ENCODE assay signal across 21 mouse cellular contexts in genomic region chr2:113498717-113499116, GRCm38 (mm10).
DNase-seq lines count a peak whose midpoint lies in the region; ATAC-seq and TF ChIP-seq lines count a peak whose summit lies in the region.
"Had no signal": no experiment of that assay in that cellular context is flagged by ENCODE, and none has a peak within 500 bp of the region (broad histone marks: within the 10 kb centered on the region; RNA-seq: fewer than 3 reads in every experiment).

No protein-coding gene starts in this region.

- H3K4me2 ChIP-seq in liver, postnatal 0 days (ENCODE audit: low read depth, low read length): no peak overlapping the region
- H3K4me2 ChIP-seq in liver, embryonic 11.5 days: no peak overlapping the region
- peak overlapping the region; percentile 38 for H3K4me2 ChIP-seq in limb, embryonic 13.5 days (replicated peaks)
- H3K4me2 ChIP-seq: embryonic facial prominence, embryonic 12.5 days; hindbrain, embryonic 14.5 days; limb, embryonic 15.5 days; midbrain, embryonic 15.5 days had no signal

- no peak for ATAC-seq in liver, postnatal 0 days
- ATAC-seq in liver, embryonic 11.5 days (replicated peaks; ENCODE audit: low FRiP score): no peak
- ATAC-seq in limb, embryonic 13.5 days (ENCODE audit: low FRiP score, low read depth): no peak
- no peak for ATAC-seq in megakaryocyte, adult 5-6 weeks (ENCODE audit: poor library complexity, severe bottlenecking)
- ATAC-seq: intestine, postnatal 0 days; midbrain, embryonic 15.5 days had no signal

- in situ Hi-C loops in ES-E14 (cut with MboI; ENCODE audit: low sequenced_read_pairs in 2 of 2, unreplicated experiment in 2 of 2): loop anchor here in 1 of 2 experiments (10.0 kb wide), 1 partner anchor 306 kb away; no protein-coding TSS in a partner anchor

- no peaks in the 10 kb centered on the region for H3K4me1 ChIP-seq in liver, postnatal 0 days (ENCODE audit: insufficient read depth)
- no peaks in the 10 kb centered on the region for H3K4me1 ChIP-seq in liver, embryonic 11.5 days (replicated peaks; ENCODE audit: control insufficient read depth, insufficient read depth, low read length)
- no peaks in the 10 kb centered on the region for H3K4me1 ChIP-seq in ES-E14 (ENCODE audit: control insufficient read depth in 2 of 2, insufficient read depth in 2 of 2, low read length in 2 of 2, poor library complexity in 1 of 2)
- peaks cover 3% of the 10 kb centered on the region; the same call in 1 of the 2 replicates for H3K4me1 ChIP-seq in limb, embryonic 13.5 days
- H3K4me1 ChIP-seq: embryonic facial prominence, embryonic 12.5 days; heart, embryonic 10.5 days; limb, embryonic 15.5 days; midbrain, embryonic 15.5 days had no signal

- TF ChIP-seq CTCF in liver, postnatal 0 days (IDR thresholded peaks at IDR 0.05; ENCODE audit: low read depth): 0 out of 2 replicates have a peak, but pooled peaks have one; percentile 2

- no peak overlapping the region for H3K9ac ChIP-seq in liver, postnatal 0 days (replicated peaks)
- no peak overlapping the region for H3K9ac ChIP-seq in liver, embryonic 11.5 days (ENCODE audit: low read depth, low read length)
- H3K9ac ChIP-seq in ES-E14 (ENCODE audit: insufficient read depth, low read depth, low read length, poor library complexity, severe bottlenecking): no peak overlapping the region
- no peak overlapping the region for H3K9ac ChIP-seq in limb, embryonic 13.5 days
- H3K9ac ChIP-seq: embryonic facial prominence, embryonic 12.5 days; hindbrain, embryonic 14.5 days; limb, embryonic 15.5 days; midbrain, embryonic 15.5 days had no signal

- intact Hi-C loops in heart, postnatal 36 days (cut with DNase I): loop anchor here (5.0 kb wide), 1 partner anchor 149 kb away; no protein-coding TSS in a partner anchor

- TF ChIP-seq EP300 in liver, postnatal 0 days (IDR thresholded peaks at IDR 0.05; ENCODE audit: low read depth): no peak

- peak; percentile 43 for DNase-seq in heart, adult 11 months
- DNase-seq in heart, postnatal 36 days: no peak
- DNase-seq in liver, postnatal 0 days: no peak
- DNase-seq in liver, embryonic 11.5 days (ENCODE audit: low spot score): no peak
- DNase-seq in ES-E14 (ENCODE audit: low read depth, low spot score) (peak; percentile 22), adipocyte (ENCODE audit: low spot score) (no peak)
- DNase-seq: adrenal gland, postnatal 10 days; cerebellum, adult 18-20 months; gastrocnemius, postnatal 25 days; heart, postnatal 14 days; lung, adult 18-20 months; spleen, adult 18-20 months; thymus, adult 2 months had no signal

- no peaks in the 10 kb centered on the region for H3K9me3 ChIP-seq in liver, postnatal 0 days (ENCODE audit: low read length)
- no peaks in the 10 kb centered on the region for H3K9me3 ChIP-seq in liver, embryonic 11.5 days (ENCODE audit: control insufficient read depth, low read length)
- no peaks in the 10 kb centered on the region for H3K9me3 ChIP-seq in ES-E14 (ENCODE audit: control insufficient read depth, insufficient read depth, low read depth, low read length)
- no peaks in the 10 kb centered on the region for H3K9me3 ChIP-seq in limb, embryonic 13.5 days
- H3K9me3 ChIP-seq: embryonic facial prominence, embryonic 12.5 days; heart, embryonic 10.5 days; limb, embryonic 15.5 days; midbrain, embryonic 15.5 days had no signal

- 61% methylated on average over 7 of the region's 7 CpGs for WGBS in liver, postnatal 0 days (ENCODE audit: insufficient replicate concordance)
- WGBS in liver, embryonic 11.5 days: 50% methylated on average over 7 of the region's 7 CpGs
- WGBS in limb, embryonic 13.5 days: 59% methylated on average over 7 of the region's 7 CpGs

- no peak overlapping the region for H3K27ac ChIP-seq in liver, postnatal 0 days (ENCODE audit: low read depth)
- no peak overlapping the region for H3K27ac ChIP-seq in liver, embryonic 11.5 days (ENCODE audit: low read depth, low read length)
- H3K27ac ChIP-seq in ES-E14 (ENCODE audit: insufficient read depth, low read depth, low read length, poor library complexity, severe bottlenecking): no peak overlapping the region
- H3K27ac ChIP-seq in limb, embryonic 13.5 days: no peak overlapping the region
- H3K27ac ChIP-seq: embryonic facial prominence, embryonic 12.5 days; heart, embryonic 10.5 days; hindbrain, embryonic 14.5 days; limb, embryonic 15.5 days; midbrain, embryonic 15.5 days had no signal

- no peaks in the 10 kb centered on the region for H3K36me3 ChIP-seq in liver, postnatal 0 days (replicated peaks; ENCODE audit: insufficient read depth, low read length)
- H3K36me3 ChIP-seq in liver, embryonic 11.5 days (ENCODE audit: control insufficient read depth, insufficient read depth, low read length): no peaks in the 10 kb centered on the region
- H3K36me3 ChIP-seq in ES-E14 (ENCODE audit: control insufficient read depth, insufficient read depth, low read length, poor library complexity, severe bottlenecking): no peaks in the 10 kb centered on the region
- no peaks in the 10 kb centered on the region for H3K36me3 ChIP-seq in limb, embryonic 13.5 days
- H3K36me3 ChIP-seq: embryonic facial prominence, embryonic 12.5 days; heart, embryonic 10.5 days; limb, embryonic 15.5 days; midbrain, embryonic 15.5 days had no signal

- H3K4me3 ChIP-seq in liver, postnatal 0 days (ENCODE audit: low read depth, low read length): no peak overlapping the region
- no peak overlapping the region for H3K4me3 ChIP-seq in liver, embryonic 11.5 days (ENCODE audit: low read depth, low read length)
- no peak overlapping the region for H3K4me3 ChIP-seq in ES-E14 (ENCODE audit: insufficient read depth in 1 of 2, low read depth in 1 of 2, low read length in 2 of 2, poor library complexity in 1 of 2, severe bottlenecking in 1 of 2)
- H3K4me3 ChIP-seq in limb, embryonic 13.5 days: no peak overlapping the region
- H3K4me3 ChIP-seq: embryonic facial prominence, embryonic 12.5 days; heart, embryonic 10.5 days; limb, embryonic 15.5 days; midbrain, embryonic 15.5 days had no signal

- no peaks in the 10 kb centered on the region for H3K27me3 ChIP-seq in liver, postnatal 0 days (ENCODE audit: insufficient read depth, low read length)
- H3K27me3 ChIP-seq in liver, embryonic 11.5 days (replicated peaks; ENCODE audit: control insufficient read depth, insufficient read depth, low read length): no peaks in the 10 kb centered on the region
- H3K27me3 ChIP-seq in limb, embryonic 13.5 days: no peaks in the 10 kb centered on the region
- H3K27me3 ChIP-seq: embryonic facial prominence, embryonic 12.5 days; limb, embryonic 15.5 days; midbrain, embryonic 15.5 days had no signal

TF ChIP-seq in ES-E14, 5 proteins besides CTCF, POLR2A, EP300 and RAD21:
- TF ChIP-seq ZNF384 (IDR thresholded peaks at IDR 0.05; ENCODE audit: low read depth, low read length) (no peak), MAFK (IDR thresholded peaks at IDR 0.05; ENCODE audit: insufficient read depth, low read depth, low read length) (no peak), CHD2 (IDR thresholded peaks at IDR 0.05; ENCODE audit: low read depth, low read length) (no peak), HCFC1 (IDR thresholded peaks at IDR 0.05; ENCODE audit: borderline replicate concordance, insufficient read depth, low read length) (no peak), ZC3H11A (IDR thresholded peaks at IDR 0.05; ENCODE audit: borderline replicate concordance, low read depth, low read length) (no peak)

Comparison
In these comparisons a context has a peak if more than half of its experiments do, and no peak if none do; other contexts are left out.
1. DNase-seq: peak in heart, adult 11 months (single experiment) and ES-E14 (single experiment); none in heart, postnatal 36 days (0 of 2), liver, postnatal 0 days (single experiment), liver, embryonic 11.5 days (single experiment) and adipocyte (single experiment).